Mouse (Mus musculus) gastrocnemius, postnatal 14 days (tissue): ENCODE results near the gene Nup88. TPM values are rescaled to one million over a fixed set of nuclear protein-coding genes. Genes with fewer than 3 reads are reported as not detected.

ENCODE experiments used
- DNase-seq: peaks from one replicate; pipeline ENCODE4 v3.0.0; 2021; ENCODE audit warnings: mixed read lengths
- intact Hi-C: fragments of 180-260 bp; cut with DNase I; formaldehyde crosslinking; loops from one replicate; pipeline ENCODE4 v1.15.1; 2025; ENCODE audit warnings: low total_unique reads
- long read RNA-seq, 2 experiments: library from polyadenylated mRNA; stranded (forward); transcript quantifications; one replicate each; pipeline ENCODE4 v2.0.0; 2021
- total RNA-seq, 2 experiments: library from RNA; stranded (reverse); gene quantifications; 2 replicates each; pipeline ENCODE4 v1.2.3; 2021

Nup88 gene
- total RNA-seq: 10 to 100 TPM; 36.7 to 38.6 TPM
- long read RNA-seq, experiment 1, transcript Nup88-203 (17 exons, 2,453 nt): minor isoform, 12 of 48 reads
- long read RNA-seq, experiment 1, transcript Nup88-202 (17 exons, 2,389 nt): major isoform, 25 of 48 reads
- long read RNA-seq, experiment 1, partial matches to known transcripts: 6 of 48 reads
- long read RNA-seq, experiment 1, other reads (novel, unspliced or antisense): 4 of 48 reads
- long read RNA-seq, experiment 2, transcript Nup88-202 (17 exons, 2,389 nt): major isoform, 33 of 57 reads
- long read RNA-seq, experiment 2, transcript Nup88-203 (17 exons, 2,453 nt): minor isoform, 16 of 57 reads
- long read RNA-seq, experiment 2, partial matches to known transcripts: 4 of 57 reads
- long read RNA-seq, experiment 2, other reads (novel, unspliced or antisense): 4 of 57 reads

DNA sequence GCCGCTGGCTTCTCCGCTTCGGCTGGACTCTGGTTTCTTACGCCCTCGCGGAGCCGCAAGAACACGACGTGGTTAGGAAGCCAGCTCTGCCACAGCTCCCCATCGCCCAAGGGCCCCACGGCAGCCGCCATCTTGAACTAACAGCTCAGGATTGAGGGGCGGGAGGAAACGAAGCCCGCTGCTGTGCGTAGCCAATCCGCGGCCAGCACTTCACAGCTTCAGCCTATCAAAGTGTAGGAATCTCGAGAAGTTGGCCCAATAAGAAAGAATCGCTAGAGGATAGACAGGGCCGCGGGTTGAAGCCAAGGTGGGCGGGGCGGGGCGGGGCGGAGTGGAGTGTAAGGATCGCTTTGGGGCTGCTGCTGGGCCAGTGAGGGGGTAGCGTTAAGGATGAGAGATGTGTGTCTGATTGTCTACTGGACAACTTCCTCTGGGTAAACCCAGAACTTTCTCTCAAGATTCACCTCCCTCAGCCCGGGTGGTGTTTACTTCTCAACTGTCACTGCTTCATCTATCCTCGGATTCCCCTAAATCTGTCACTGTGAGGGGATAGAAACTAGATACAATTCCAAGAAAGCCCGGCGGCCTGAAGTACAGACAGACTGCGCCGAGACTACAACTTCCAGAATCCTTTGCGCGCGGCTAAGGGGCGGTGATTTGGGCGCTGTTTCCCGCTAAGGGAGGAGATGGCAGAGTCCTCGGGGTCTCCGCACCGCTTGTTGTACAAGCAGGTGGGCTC lies at the start of gene Nup88, which contains the start of gene Rpain:
Gene Nup88 (minus strand): TSS at position 153 of the 739 bp plus-strand sequence.
Gene Rpain (plus strand): TSS at position 393 of the 739 bp plus-strand sequence.
- DNase-seq: peak; percentile 90
- intact Hi-C loops: no loop called here

DNA sequence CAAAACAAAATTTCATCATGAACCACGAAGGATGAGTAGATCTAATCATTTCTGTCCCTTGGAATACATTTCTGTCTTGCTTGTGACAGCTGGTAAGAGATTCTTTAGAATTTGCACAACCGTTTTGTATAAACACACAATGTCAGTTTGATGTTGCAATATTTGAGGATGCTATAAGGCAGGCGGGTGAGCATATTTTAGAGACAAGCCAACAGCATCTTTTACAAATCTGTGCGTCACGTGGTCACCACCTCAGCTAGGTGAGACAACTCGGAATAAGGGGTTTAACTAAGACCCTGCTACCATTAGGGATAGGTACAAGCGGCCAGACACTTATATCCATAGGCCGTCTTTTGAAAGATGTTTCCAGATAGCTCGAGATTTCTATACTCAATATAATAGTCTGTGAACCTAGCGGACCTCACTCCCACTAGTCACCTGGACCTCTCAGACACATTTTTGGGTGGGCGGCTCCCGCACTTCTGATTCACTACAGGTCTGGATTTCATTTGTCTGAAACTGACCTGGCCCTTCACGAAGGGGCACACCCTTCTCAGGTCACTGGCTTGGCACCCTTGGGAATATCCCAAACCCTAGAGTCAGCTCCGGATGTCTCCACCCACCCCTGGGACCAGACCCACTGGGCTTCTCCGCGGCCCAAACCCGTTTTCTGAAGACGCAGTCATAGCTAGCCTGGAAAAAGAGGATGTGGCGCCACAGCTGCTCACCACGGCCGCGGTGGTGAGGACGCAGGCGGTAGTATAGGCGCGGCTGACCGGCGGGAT lies 48.8 kb upstream of the Nup88 start:
- intact Hi-C loops: no loop called here

GRCm38 (mm10) chr11:71017051-71017450 lies 47.3 kb upstream of the Nup88 start:
- intact Hi-C loops: no loop called here

More for the DNA sequence above, 48.8 kb upstream of the Nup88 start:
- no peak for DNase-seq

GRCm38 (mm10) chr11:71012743-71013142 lies 43.0 kb upstream of the Nup88 start:
- intact Hi-C loops: no loop called here
- no peak for DNase-seq

More at GRCm38 (mm10) chr11:71017051-71017450, 47.3 kb upstream of the Nup88 start:
- no peak for DNase-seq

GRCm38 (mm10) chr11:71008321-71008720 lies 38.5 kb upstream of the Nup88 start:
- no peak for DNase-seq
- intact Hi-C loops: no loop called here

- intact Hi-C loops: no loop called here
- no peak for DNase-seq
These were observed 38.1 kb upstream of the Nup88 start for GRCm38 (mm10) chr11:71007831-71008230.

GRCm38 (mm10) chr11:71007026-71007425 lies 37.3 kb upstream of the Nup88 start:
- DNase-seq: no peak
- intact Hi-C loops: no loop called here

- intact Hi-C loops: no loop called here
These were observed 35.3 kb upstream of the Nup88 start for GRCm38 (mm10) chr11:71005046-71005445.

GRCm38 (mm10) chr11:71004316-71004773 lies 34.6 kb upstream of the Nup88 start, which contains the start of gene Dhx33:
TSS of gene Dhx33 (minus strand) at chr11:71004437.
- intact Hi-C loops: no loop called here
- peak; percentile 96 for DNase-seq

More at GRCm38 (mm10) chr11:71005046-71005445, 35.3 kb upstream of the Nup88 start:
- DNase-seq: no peak

GRCm38 (mm10) chr11:71003611-71004315 lies 34.0 kb upstream of the Nup88 start:
- DNase-seq: peak; percentile 25
- intact Hi-C loops: no loop called here

- intact Hi-C loops: no loop called here
- no peak for DNase-seq
These were observed 31.4 kb upstream of the Nup88 start for GRCm38 (mm10) chr11:71001167-71001566.

DNA sequence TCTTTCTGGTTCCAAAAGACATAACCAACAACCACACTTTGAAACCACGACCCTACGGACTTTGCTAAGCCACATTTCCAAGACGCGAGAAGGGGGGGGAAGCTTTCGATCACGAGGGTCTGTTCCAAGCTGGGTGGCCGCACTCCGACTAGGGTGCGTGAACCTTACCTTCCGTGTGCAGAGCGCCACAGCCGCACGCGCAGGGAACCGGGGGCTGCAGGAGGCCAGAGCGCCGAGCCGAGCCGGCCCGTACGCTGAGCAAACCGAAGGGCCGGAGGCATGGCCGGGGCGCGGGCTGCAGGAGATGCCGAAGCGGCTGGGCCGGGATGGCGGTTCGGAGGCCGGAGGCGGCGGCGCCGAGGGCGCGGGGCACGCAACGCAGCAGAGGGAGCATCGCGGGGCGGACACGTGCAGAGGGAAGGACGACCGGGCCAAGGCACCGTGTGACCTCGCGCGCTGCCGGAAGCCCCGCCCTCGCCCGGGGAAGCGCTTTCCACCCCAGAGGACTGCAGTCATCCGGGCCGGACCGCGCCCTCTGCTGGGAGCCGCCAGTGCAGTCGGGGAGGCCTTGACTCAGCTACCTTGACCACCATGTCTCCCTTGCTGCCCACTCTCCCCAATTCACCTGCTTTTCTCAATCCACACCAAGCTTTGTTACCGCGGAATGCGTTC lies 12.9 kb upstream of the Nup88 start, which contains the start of gene C1qbp:
Gene C1qbp (minus strand): TSS at position 470 of the 672 bp plus-strand sequence.
- intact Hi-C loops: loop anchor here (10.0 kb wide), 1 partner anchor 1232 kb away; the partner anchor contains the start of gene Med31
- peak; percentile 96 for DNase-seq

DNA sequence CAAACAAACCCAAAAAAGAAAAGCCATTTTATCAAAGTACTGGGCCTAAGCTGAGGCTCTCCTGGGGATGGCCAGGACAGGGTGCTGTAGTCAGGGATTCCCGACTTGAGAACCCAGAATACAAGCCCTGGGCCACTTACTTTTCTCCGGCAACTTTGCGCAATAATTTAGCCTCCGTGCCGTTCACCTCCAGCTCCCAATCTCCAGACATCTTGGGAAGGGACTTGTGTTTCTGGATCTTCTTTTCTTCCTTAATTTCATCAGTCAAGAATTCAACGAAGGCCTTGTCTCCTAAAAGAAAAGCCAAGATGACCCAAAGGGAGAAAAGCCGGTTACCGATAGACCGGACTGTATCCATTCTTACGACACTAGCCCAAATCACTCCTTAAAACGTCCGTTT lies 12.3 kb upstream of the Nup88 start:
- no peak for DNase-seq
- intact Hi-C loops: loop anchor here (10.0 kb wide), 1 partner anchor 1233 kb away; the partner anchor contains the start of gene Med31

DNA sequence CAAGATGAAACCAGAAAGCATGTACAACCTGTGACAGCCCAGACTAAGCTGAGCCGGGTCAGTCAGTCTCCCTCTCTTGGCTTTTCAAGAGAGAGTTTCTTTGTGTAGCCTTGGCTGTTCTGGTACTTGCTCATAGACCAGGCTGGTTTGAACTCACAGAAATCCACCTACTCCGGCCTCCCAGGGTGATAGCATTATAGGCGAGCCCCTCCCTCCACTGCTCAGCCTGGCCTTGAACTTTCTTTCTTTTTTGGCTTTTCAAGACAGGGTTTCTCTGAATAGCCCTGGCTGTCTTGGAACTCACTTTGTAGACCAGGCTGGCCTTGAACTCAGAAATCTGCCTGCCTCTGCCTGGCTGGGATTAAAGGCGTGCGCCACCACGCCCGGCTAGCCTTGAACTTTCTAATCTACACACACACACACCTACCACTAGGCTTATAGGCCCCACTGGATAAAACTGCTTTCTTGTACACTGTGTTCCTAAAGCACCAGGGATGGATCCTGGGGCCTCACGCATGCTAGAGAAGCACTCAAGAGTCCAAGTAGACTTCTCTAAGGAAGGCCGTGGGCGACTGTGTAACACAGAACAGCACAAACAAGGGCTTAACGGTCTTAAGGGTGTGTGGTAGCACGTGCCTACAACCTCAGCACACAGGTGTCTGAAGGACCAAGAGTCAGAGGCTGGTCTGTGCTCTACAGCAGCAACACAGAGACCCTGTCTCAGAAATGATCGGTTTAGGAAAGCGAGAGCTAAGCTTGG lies 11.2 kb upstream of the Nup88 start:
- intact Hi-C loops: loop anchor here (10.0 kb wide), 1 partner anchor 1234 kb away; the partner anchor contains the start of gene Med31
- DNase-seq: no peak

- intact Hi-C loops: loop anchor here (10.0 kb wide), 1 partner anchor 1235 kb away; the partner anchor contains the start of gene Med31
- no peak for DNase-seq
These were observed 10.5 kb upstream of the Nup88 start for GRCm38 (mm10) chr11:70980232-70980631.

DNA sequence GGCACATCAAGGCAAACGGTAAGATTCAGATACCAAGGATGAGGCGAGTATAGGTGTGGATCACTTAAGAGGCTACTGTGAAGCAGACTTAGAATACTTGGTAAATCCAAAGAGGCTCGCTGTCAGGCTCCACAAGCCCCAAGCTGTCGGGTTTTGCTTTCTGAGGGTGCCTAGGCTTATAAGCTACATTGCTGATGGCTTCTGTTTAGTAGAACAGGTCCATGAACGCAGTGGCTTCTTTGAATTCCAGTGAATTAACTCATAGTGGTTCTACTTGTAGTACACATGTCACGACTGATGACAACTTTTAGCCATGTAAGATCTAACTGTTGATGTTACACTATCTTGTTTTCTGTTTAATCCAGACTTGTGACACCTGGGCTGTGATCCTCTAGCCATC lies 7.5 kb upstream of the Nup88 start:
- DNase-seq: no peak
- intact Hi-C loops: no loop called here

DNA sequence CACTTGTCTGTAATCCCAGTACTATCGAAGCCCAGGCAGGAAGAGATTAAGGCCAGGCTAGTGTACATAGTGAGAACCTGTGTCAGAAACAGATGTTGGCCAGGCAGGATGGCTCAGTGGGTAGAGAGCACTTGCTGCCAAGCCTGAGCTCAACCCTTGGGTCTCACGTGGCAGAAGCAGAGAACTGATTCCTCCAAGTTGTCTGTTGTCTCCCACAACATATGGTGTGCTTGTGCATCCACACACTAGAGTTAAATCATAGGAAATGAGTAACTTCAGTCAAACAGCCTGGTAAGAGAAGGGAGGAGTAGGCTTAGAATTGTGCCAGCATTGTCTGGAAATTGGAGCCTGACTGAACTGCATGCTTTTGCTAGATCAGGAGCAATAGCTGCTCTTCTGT lies 5.4 kb upstream of the Nup88 start:
- DNase-seq: no peak
- intact Hi-C loops: no loop called here
